Mouse (Mus musculus): Measurements from ENCODE around the gene Sspo. TPM values are rescaled to one million over a fixed set of nuclear protein-coding genes. Genes with fewer than 3 reads are reported as not detected.

Sspo gene
- polyA plus RNA-seq, 1 experiment from 2014 or later: 0.40 TPM

GRCm38 (mm10) chr6:48420647-48421046 lies 27.4 kb upstream of the Sspo start:
- Histone ChIP-seq H3K36me3 (replicated peaks) (peaks cover 33% of the 10 kb centered on the region), H3K27me3 (no peaks in the 10 kb centered on the region), H3K4me3 (replicated peaks) (no peak overlapping the region), H3K9ac (no peak overlapping the region), H3K4me1 (peaks cover 4% of the 10 kb centered on the region; the same call in 1 of the 2 replicates), H3K9me3 (no peaks in the 10 kb centered on the region), H3K4me2 (no peak overlapping the region), H3K27ac (peak overlapping the region; percentile 13; the same call in 1 of the 2 replicates)
- WGBS: 23% methylated on average over 2 of the region's 2 CpGs
- no peak for ATAC-seq (ENCODE audit: low FRiP score)

DNA sequence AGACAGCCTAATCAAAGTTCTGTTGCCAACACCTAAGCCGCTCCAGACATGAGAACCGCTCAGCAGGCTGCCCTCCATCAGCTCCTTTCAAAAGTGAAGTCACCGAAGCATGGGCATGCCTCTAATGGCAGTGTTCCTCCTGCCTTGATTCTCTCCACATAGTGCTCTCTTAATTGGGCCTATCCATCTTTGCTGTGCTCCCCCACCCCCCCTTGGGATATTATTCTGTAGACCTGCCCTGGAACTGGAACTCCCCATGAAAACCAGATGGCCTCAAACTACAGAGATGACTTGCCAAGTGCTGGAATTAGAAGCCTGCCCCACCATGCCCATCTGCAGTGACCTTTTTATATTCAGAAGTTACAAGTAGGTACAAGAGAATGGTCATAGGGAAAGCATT lies 24.7 kb upstream of the Sspo start:
- Histone ChIP-seq H3K4me1 (peaks cover 4% of the 10 kb centered on the region; the same call in 1 of the 2 replicates), H3K27ac (no peak overlapping the region), H3K4me3 (replicated peaks) (no peak overlapping the region), H3K9ac (no peak overlapping the region), H3K4me2 (no peak overlapping the region), H3K36me3 (replicated peaks) (peaks cover 7% of the 10 kb centered on the region; the same call in 1 of the 2 replicates), H3K9me3 (no peaks in the 10 kb centered on the region), H3K27me3 (no peaks in the 10 kb centered on the region)
- 83% methylated on average over 3 of the region's 3 CpGs for WGBS
- ATAC-seq (ENCODE audit: low FRiP score): no peak

- Histone ChIP-seq H3K27ac (no peak overlapping the region), H3K9ac (no peak overlapping the region), H3K4me3 (replicated peaks) (no peak overlapping the region), H3K27me3 (no peaks in the 10 kb centered on the region), H3K4me2 (no peak overlapping the region), H3K36me3 (replicated peaks) (no peaks in the 10 kb centered on the region; the same call in 1 of the 2 replicates), H3K4me1 (peaks cover 4% of the 10 kb centered on the region; the same call in 1 of the 2 replicates), H3K9me3 (no peaks in the 10 kb centered on the region)
- ATAC-seq (ENCODE audit: low FRiP score): no peak
- 65% methylated on average over 5 of the region's 5 CpGs for WGBS
Measured at GRCm38 (mm10) chr6:48424074-48424473, 24.0 kb upstream of the Sspo start.

GRCm38 (mm10) chr6:48426956-48427355 lies 21.1 kb upstream of the Sspo start:
- ATAC-seq (ENCODE audit: low FRiP score): no peak
- H3K9ac ChIP-seq: no peak overlapping the region
- WGBS: 83% methylated on average over 5 of the region's 5 CpGs

GRCm38 (mm10) chr6:48428769-48429557 lies 19.1 kb upstream of the Sspo start:
- H3K27ac ChIP-seq: no peak overlapping the region
- H3K9me3 ChIP-seq: no peaks in the 10 kb centered on the region
- WGBS: 72% methylated on average over 4 of the region's 4 CpGs
- no peaks in the 10 kb centered on the region for H3K27me3 ChIP-seq
- ATAC-seq (ENCODE audit: low FRiP score): no peak
- H3K4me1 ChIP-seq: peaks cover 3% of the 10 kb centered on the region; the same call in 1 of the 2 replicates
- H3K9ac ChIP-seq: no peak overlapping the region
- no peak overlapping the region for H3K4me2 ChIP-seq
- H3K4me3 ChIP-seq (replicated peaks): no peak overlapping the region
- no peaks in the 10 kb centered on the region for H3K36me3 ChIP-seq (replicated peaks)

More at GRCm38 (mm10) chr6:48426956-48427355, 21.1 kb upstream of the Sspo start:
- H3K9me3 ChIP-seq: no peaks in the 10 kb centered on the region
- no peaks in the 10 kb centered on the region for H3K4me1 ChIP-seq
- H3K27ac ChIP-seq: no peak overlapping the region
- no peak overlapping the region for H3K4me2 ChIP-seq
- H3K4me3 ChIP-seq (replicated peaks): no peak overlapping the region
- no peaks in the 10 kb centered on the region for H3K27me3 ChIP-seq
- no peaks in the 10 kb centered on the region for H3K36me3 ChIP-seq (replicated peaks)

DNA sequence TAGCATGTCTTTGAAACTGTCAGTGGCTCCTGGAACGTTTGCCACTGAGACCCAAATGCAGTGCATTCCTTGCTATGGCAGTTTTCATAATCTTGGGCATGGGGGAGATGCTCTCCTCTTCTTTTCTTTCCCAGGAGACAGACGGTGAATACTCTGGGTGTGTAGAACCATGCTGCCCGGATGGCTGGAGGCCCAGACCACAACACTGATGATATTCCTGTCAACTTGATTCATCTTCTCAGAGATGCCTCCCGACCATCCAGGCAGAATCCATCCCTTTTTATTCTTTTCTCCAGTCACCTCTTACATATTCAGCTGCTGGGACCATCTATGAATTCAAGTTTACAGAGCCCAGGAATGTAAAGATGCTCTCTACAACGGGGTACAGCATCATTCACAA lies 17.3 kb upstream of the Sspo start:
- no peak for ATAC-seq (ENCODE audit: low FRiP score)
- Histone ChIP-seq H3K27me3 (no peaks in the 10 kb centered on the region), H3K4me3 (replicated peaks) (no peak overlapping the region), H3K9ac (no peak overlapping the region), H3K9me3 (no peaks in the 10 kb centered on the region), H3K4me2 (no peak overlapping the region), H3K27ac (no peak overlapping the region), H3K36me3 (replicated peaks) (no peaks in the 10 kb centered on the region), H3K4me1 (peaks cover 3% of the 10 kb centered on the region; the same call in 1 of the 2 replicates)
- WGBS: 80% methylated on average over 5 of the region's 5 CpGs

DNA sequence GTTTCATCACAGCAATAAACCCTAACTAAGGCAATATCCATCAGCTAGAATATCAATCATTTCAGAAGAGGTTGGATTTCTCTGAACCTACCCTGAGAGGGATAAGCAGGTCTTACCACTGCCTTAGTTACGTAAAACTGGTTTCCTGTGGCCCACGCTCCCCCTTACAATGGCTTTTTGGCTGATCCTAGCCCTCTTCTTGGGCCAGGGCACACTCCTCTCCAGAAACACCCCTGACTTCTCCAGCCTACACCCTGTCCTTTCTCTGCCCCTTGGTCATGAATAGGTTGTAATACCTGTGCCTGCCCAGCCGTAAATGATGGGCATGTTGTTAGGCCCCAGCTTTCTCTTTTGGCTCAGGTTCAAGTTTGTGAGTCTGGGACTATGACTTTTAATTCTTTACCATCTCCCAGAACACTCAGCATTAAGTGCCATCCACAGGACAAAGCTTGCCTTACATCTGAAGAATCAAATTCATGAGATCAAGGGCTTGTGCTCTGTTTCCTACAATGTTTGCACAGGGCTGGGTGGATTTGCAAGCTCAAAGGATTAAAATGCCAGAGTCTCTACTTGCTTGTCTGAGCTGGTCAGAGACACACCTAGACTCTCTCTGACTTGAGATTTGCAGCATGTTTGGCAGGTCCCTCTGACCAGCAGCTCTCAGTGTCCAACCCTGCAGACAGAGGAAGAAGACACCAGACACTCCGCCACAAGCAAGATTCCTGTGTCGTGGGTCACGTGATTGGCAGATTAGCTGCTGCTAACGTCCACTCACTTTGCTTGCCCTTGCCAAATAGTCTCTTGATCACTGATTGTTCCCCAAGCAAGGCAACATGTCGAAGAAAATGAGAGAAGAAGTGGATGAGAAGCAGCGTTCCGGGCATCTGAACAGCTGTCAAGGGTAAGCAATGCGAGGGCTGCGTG lies 14.9 kb upstream of the Sspo start:
- Histone ChIP-seq H3K27me3 (peaks cover 15% of the 10 kb centered on the region), H3K36me3 (replicated peaks) (peaks cover 13% of the 10 kb centered on the region), H3K9ac (no peak overlapping the region), H3K4me1 (peaks cover 6% of the 10 kb centered on the region; the same call in 1 of the 2 replicates), H3K9me3 (no peaks in the 10 kb centered on the region), H3K4me2 (no peak overlapping the region), H3K27ac (no peak overlapping the region), H3K4me3 (replicated peaks) (no peak overlapping the region)
- WGBS: 74% methylated on average over 12 of the region's 12 CpGs
- ATAC-seq (ENCODE audit: low FRiP score): no peak

- Histone ChIP-seq H3K27me3 (peaks cover 30% of the 10 kb centered on the region), H3K9ac (no peak overlapping the region), H3K4me3 (replicated peaks) (no peak overlapping the region), H3K4me1 (peaks cover 21% of the 10 kb centered on the region), H3K4me2 (no peak overlapping the region), H3K9me3 (no peaks in the 10 kb centered on the region), H3K36me3 (replicated peaks) (peaks cover 22% of the 10 kb centered on the region), H3K27ac (no peak overlapping the region)
- no peak for ATAC-seq (ENCODE audit: low FRiP score)
- WGBS: 63% methylated on average over 6 of the region's 6 CpGs
Measured at GRCm38 (mm10) chr6:48434651-48435050, 13.4 kb upstream of the Sspo start.

DNA sequence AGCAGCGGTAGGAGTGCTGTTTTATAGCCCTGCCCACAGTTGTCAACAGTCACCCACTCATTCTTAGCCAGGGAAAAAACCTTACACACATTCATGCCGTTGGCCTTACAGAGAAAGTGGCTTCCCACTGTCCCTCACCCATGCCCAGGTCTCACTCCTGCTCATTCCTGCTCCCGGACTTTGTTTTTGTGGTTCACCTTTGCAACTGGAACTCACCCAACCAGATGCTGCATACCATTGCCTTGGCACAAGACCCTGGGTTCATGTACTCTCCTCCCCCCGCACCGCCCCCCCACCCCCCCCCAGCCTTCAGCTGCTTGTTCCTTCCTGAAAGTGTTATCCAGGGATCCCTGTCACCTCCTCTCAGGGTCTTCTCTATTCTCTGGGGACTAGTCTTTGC lies 12.9 kb upstream of the Sspo start:
- Histone ChIP-seq H3K4me1 (peaks cover 25% of the 10 kb centered on the region), H3K4me2 (no peak overlapping the region), H3K4me3 (replicated peaks) (no peak overlapping the region), H3K36me3 (replicated peaks) (peaks cover 22% of the 10 kb centered on the region), H3K9ac (no peak overlapping the region), H3K9me3 (no peaks in the 10 kb centered on the region), H3K27ac (no peak overlapping the region), H3K27me3 (peaks cover 35% of the 10 kb centered on the region)
- ATAC-seq (ENCODE audit: low FRiP score): no peak
- WGBS: 75% methylated on average over 5 of the region's 5 CpGs

GRCm38 (mm10) chr6:48435706-48436349 lies 12.2 kb upstream of the Sspo start:
- ATAC-seq (ENCODE audit: low FRiP score): no peak
- Histone ChIP-seq H3K27ac (no peak overlapping the region), H3K4me3 (replicated peaks) (no peak overlapping the region), H3K9ac (no peak overlapping the region), H3K9me3 (no peaks in the 10 kb centered on the region), H3K27me3 (peaks cover 39% of the 10 kb centered on the region), H3K4me2 (no peak overlapping the region), H3K36me3 (replicated peaks) (peaks cover 22% of the 10 kb centered on the region), H3K4me1 (peaks cover 32% of the 10 kb centered on the region)
- 79% methylated on average over 5 of the region's 5 CpGs for WGBS

DNA sequence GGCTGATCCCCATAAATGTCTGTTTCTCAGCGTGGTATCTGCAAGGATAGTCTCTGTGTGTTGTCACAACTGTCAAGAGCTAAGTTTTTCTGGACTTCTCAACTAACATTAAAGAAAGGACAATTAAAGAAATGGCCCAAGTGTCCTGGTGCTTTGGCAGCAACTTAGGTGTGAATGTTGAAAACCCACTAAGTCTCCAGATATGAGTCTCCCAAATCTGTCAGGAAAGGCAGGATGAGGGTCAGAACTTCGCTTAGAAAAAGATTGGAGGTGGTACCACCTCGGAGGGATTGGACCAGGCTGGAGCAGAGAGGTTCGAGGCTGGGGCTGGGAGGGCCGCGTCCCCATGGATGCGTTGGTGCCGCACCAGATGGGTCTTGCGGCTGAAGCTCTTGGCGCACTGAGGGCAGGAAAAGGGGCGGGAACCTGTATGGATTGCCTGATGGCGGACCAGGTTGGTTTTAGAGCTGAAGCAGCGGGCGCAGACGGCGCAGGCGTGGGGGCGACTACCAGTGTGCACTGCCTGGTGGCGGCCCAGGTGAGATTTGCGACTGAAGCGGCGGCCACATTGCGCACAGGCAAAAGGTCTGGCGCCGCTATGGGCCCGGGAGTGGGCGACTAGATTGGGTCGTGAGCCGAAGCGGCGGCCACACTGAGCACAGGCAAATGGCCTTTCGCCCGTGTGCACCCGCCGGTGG lies 10.2 kb upstream of the Sspo start:
- Histone ChIP-seq H3K4me2 (peak overlapping the region; percentile 38; the same call in 1 of the 2 replicates), H3K36me3 (replicated peaks) (peaks cover 39% of the 10 kb centered on the region), H3K9ac (no peak overlapping the region), H3K4me1 (peaks cover 34% of the 10 kb centered on the region), H3K27me3 (peaks cover 39% of the 10 kb centered on the region), H3K27ac (no peak overlapping the region), H3K4me3 (replicated peaks) (peak overlapping the region; percentile 23), H3K9me3 (no peaks in the 10 kb centered on the region)
- 31% methylated on average over 35 of the region's 35 CpGs for WGBS
- peak; percentile 10; the same call in 1 of the 2 replicates for ATAC-seq (ENCODE audit: low FRiP score)

All from forebrain, embryonic 12.5 days (tissue).